Mouse (Mus musculus) CH12F3 (cell line): ENCODE data around the gene Pop5.

Experiments
- in situ Hi-C: fragments of 300-500 bp; cut with MboI; formaldehyde crosslinking; loops from 2 replicates; pipeline ENCODE4 v1.14.3; 2020; ENCODE audit warnings: low sequenced_read_pairs

The Pop5 gene

DNA sequence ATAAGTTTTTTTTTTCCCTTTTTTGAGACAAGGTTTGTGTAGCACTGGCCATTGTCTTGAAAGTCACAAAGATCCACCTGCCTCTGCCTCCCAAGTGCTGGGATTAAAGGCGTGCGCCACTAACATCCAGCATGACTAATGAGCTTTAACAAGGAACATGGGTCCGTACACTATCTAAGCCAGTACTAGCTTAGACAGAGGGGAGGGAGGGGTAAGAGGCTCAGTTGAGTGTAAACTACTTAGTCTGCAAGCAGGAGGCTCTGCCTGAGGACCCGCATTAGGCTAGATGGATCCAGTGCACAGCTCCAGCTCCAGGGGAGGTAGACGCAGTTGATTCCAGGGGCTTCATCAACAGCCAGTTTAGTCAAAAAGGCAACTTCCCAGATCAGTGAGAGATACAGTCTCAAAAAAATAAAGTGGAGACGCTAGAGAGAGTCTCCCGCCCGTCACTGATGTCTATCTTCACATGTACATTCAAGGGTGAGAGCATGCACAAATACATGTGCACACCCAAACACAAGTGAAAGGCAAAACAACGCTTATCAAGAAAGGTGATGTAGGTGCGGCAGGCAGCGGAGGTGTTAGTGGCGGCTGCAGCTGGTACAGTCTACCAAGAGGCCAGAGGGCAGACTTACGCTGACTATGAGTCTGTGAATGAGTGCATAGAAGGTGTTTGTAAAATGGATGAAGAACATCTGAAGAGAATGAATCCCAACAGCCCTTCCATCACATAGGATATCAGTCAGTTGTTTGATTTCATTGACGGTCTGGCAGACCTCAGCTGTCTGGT lies 27.1 kb downstream of the Pop5 start:
- in situ Hi-C loops = no loop called here

DNA sequence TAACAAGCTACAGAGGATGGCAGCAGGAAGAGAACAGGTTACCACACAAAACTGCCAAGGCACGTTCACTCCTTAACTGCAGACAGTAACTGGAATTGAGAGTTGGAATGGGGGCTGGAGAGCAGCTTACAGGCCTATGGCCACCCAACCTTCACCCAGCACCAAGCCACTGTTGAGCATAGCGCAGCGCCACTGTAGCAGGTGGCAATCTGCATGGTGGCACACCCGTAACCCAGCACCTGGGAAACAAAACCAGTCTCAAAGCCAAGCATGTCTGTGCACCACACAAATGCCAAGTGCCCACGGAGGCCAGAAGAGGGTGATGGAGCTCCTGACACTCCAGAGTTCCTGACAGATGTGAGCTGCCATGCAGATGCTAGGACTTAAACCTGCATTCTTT lies 30.7 kb downstream of the Pop5 start:
- in situ Hi-C loops = no loop called here

DNA sequence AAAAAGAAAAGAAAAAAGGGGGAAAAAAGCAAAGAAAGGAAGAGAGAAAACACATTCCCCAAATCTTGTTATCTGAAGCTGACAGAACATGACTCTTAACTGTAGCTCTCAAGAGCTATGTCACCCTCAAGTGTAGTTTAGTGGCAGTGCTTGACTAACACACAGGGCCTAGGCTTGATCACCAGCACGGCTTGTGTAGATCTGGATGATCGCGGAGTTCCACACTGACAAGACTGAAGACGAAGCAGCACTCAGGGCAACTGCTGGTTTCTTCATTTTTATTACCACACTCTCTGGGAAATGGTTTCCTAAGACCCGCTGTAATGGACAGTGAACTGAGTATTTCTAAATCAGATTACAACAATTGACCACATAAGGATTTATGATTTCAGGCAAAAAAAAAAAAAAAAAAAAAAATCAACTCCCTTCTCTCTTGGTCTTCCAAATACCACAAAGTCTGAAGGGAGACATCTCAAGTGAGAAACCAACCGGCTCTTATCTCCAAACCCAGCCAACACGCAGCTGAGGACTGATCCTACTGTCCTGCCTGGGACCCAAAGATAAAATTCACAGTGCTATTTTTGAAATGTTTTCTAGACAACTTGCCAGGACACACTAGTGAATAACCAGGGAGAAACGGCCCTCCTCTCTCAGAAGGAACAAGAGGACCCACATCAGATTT lies 31.3 kb downstream of the Pop5 start:
- in situ Hi-C loops = no loop called here

DNA sequence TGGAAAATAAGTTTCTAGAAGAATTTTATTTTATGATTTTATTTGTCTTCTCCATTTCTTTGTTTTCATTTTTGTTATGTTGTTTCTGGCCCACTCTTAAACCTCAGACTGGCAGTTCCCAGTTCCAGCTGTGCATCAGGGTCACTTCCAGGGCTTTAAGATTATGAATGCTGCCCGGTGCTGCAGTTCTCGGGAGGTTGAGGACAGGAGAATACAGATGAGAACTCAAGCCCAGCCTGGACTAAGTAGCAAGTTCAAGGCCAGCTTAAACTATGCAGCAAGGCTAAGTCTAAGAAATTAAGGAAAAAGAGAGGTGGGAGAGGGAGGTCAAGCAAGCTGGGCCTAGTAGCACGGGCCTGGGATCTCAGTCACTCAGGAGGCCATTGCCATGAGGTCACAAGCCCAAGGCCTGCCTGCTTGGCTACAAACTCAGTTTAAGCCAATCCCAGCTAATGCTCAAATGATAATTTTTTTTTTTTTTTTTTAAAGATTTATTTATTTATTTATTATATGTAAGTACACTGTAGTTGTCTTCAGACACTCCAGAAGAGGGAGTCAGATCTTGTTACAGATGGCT lies 31.9 kb downstream of the Pop5 start:
- in situ Hi-C loops = no loop called here

DNA sequence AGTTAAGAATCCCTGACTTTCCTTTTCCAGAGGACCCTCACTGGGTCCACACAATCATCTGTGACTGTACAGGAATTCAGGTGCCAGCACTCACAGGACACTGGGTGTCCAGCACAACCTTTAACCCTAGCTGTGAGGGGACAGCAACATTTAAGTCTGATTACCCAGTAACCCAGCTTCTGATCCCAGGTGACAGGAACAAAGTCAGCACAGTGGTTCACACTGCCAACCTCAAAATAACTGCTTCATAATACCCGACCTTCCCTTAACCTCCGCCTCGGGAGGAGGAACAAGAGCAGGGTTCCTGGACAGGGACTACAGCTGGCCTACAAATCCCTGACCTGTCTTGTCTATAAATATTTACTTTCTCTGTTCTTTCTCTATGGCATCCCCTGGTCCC lies 32.6 kb downstream of the Pop5 start:
- in situ Hi-C loops = no loop called here

DNA sequence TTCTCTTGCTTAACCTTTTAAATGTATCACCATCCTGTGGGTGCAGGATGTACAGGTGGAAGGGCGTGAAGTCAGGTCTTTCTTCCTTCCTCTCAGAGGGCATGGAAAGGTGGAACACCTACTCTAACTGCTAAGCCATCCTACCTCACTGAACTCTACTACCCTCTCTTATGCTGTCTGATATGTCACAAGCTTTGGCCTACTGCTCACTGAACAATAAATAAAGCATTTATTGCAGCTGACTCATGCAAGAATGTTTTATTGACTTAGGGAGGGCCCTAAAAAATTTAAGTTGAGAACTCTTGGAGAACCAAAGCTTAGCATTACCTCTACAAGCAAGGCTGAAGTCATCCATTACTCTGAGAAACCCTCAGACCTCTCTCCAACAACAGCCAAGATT lies 34.3 kb downstream of the Pop5 start:
- in situ Hi-C loops = loop anchor here (10.0 kb wide), 1 partner anchor 175 kb away; no protein-coding TSS in a partner anchor

DNA sequence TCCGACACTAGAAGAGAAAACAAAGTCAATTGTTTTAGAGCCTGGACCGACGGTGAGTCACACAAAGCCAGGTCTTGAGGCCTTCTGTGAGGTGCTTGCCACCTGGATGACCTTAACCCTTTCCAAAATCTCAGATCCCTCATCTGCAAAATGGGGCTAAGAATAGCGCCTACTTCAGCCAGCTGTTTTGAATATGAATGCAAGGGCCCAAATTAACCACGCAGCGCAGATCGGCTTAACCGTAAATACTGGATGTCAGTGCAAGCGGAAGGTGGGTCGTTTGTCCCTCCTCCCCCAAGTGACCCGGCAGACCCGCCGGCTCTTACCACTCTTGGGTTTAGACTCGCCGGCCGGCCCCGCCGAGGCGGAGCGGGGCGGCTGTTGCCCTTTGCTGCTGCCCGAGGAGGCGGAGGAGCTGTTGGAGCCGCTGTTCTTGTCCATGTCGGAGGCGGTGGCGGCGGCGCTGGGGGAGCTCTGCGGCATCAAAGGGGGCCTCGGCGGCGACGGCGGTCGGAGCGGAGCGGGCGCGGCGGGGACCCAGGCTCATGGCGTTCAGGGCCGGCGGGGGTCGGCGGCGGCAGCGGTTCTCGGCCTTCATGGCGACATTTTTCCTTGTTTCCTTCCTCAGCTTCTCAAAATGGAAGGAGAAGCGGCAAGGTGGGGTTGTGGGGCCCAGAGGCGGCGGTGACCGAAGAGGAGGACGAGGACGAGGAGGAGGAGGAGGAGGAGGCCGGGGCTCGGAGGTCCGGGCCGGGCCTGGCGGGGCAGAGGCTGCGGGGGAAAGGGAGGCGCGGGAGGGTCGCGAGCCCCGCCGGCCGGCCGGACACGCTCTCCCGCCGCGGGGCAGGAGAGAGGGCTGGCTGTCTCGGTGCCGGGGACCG lies 36.5 kb downstream of the Pop5 start:
- in situ Hi-C loops = loop anchor here (10.0 kb wide), 1 partner anchor 173 kb away; no protein-coding TSS in a partner anchor

DNA sequence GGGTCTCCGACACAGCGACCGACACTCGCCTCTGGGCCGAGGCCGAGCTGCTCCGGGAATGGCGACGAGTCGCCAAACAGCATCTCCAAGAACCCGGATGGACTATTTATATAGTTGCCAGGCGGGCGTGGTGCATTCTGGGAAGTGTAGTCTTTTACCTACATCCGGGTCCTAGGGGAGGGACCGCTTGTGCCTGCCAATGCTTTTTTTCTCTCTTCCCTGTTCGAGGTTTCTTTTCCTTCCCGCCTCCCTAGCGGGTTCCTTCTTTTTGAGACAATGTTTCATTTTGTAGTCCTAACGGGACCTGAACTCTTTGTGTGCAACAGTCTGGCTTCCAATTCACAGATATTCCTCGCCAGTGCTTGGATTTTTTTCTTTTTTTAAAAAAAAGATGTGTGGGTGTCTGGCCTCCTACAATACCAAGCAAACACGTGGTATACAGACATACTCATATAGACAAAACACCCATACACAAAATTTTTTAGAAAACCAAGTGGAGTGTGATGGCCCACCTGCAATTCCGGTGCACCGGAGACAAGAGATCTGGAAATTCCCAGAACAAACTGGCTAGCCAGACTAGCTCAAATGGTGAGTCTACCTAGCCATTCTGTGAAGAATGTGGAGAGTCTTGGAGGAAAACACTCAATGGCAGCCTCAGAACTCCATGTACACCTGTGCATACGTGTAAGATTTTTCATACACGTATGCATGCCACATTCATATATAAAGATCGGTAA lies 37.3 kb downstream of the Pop5 start, which contains the start of gene Rnf10:
Gene Rnf10 (minus strand): TSS at position 87 of the 737 bp plus-strand sequence.
- in situ Hi-C loops = loop anchor here (10.0 kb wide), 1 partner anchor 172 kb away; no protein-coding TSS in a partner anchor

DNA sequence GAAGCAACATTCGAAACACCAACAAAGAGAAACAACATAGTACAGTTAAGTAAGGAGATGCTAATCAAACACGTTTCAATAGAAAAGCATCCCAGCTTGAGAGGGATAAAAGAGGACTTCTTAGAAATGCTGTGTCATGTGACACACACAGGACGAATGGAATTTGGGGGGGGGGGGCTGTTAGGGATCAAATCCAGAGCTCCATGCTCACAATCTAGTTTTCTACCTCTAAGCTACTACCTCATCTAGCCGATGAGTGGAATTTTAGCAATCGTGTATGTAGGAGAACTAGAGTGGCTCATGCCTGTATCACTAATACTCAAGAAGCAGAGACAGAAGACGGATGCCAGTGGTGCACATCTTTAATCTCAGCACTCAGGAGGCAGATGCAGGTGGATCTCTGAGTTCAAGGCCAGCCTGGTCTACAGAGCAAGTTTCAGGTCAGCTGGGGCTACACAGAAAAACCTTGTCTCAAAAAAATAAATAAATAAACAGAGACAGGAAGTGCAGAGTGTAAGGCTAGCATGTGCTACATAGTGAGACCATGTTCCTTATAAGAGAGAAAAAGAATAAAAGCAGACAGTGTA lies 38.0 kb downstream of the Pop5 start:
- in situ Hi-C loops = loop anchor here (10.0 kb wide), 1 partner anchor 171 kb away; no protein-coding TSS in a partner anchor

DNA sequence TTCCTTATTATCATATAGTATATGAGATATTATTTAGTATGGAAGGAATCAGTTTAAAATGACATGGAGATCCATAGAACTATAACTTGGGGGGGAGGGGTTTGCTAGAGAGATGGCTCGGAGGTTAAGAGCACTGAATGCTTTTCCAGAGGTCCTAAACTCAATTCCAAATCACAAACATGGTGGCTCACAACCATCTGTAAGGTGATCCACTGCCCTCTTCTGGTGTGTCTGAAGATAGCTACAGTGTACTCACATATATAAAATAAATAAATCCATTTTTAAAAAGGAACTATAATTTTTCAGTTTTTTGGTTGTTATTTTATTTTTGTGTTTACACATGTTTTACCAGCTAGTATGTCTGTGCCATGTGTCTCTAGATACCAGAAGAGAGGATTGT lies 38.7 kb downstream of the Pop5 start:
- in situ Hi-C loops = loop anchor here (10.0 kb wide), 1 partner anchor 170 kb away; no protein-coding TSS in a partner anchor

DNA sequence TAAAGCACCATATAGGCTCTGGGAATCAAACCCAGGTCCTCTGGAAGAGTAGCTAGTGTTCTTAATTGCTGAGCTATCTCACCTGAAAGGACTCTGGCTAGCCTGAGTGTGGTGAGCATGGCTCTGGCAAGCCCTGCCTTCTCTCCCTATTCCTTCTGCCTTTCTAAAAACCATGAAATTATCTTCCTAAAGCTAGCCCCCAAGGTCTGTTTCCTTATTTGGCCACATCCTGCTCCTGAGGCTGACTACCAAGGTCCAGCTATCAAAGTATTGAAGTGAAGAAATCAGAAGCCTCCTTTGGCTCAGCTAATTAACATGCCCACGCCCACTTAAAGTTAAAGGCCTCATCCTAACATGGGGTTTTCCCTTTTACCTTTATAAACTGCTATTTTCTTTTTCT lies 39.1 kb downstream of the Pop5 start:
- in situ Hi-C loops = loop anchor here (10.0 kb wide), 1 partner anchor 170 kb away; no protein-coding TSS in a partner anchor

DNA sequence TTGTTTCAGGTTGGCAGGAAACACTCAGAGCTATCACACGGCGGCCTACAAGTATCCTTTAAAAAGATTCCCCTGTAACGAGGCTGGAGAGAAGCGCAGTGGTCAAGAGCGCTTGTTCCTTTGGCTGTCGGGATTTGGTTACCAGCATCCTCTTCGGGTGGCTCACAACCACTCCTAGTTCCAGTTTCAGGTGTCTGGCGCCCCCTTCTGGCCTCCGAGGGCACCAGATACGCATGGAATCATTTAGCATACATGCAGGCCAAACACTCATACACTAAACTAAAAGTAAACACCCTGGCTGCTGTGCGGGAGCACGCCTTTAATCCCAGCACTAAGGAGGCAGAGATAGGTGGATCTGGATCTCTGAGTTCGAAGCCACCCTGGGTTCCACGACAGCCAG lies 40.4 kb downstream of the Pop5 start:
- in situ Hi-C loops = loop anchor here (10.0 kb wide), 1 partner anchor 169 kb away; no protein-coding TSS in a partner anchor

DNA sequence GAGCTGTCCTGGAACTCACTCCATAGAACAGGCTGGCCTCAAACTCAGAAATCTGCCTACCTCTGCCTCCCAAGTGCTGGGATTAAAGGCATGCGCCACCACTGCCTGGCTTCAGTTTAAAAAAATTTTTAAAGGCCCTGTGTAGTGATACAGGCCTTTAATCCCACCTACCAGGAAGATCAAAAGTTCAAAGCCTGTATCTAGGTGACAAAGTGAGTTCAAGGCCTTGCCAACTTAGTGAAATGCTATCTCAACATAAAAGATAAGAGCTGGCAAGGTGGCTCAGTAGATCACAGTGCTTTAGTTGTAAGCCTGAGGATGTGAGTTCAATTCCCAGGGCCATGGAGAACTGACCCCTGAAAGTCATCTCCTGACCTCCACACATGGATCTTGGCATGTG lies 42.4 kb downstream of the Pop5 start:
- in situ Hi-C loops = loop anchor here (10.0 kb wide), 1 partner anchor 167 kb away; no protein-coding TSS in a partner anchor

DNA sequence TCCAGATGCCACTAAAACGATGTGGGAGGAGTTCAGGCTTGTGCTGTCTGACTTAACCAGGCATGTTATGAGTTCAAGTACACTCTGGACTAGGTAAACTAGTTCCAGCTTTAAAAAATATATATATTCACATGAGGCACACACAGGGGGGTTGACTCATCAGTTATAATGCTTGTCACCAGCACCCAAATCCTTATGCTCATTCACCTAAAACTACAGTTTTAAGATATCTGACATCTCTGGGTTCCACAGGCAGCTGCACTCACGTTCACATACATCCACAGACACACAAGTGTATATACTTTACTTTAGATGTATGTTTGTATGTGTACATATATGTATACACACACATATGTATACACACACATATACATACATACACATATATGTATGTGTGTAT lies 43.1 kb downstream of the Pop5 start:
- in situ Hi-C loops = loop anchor here (10.0 kb wide), 1 partner anchor 166 kb away; no protein-coding TSS in a partner anchor

DNA sequence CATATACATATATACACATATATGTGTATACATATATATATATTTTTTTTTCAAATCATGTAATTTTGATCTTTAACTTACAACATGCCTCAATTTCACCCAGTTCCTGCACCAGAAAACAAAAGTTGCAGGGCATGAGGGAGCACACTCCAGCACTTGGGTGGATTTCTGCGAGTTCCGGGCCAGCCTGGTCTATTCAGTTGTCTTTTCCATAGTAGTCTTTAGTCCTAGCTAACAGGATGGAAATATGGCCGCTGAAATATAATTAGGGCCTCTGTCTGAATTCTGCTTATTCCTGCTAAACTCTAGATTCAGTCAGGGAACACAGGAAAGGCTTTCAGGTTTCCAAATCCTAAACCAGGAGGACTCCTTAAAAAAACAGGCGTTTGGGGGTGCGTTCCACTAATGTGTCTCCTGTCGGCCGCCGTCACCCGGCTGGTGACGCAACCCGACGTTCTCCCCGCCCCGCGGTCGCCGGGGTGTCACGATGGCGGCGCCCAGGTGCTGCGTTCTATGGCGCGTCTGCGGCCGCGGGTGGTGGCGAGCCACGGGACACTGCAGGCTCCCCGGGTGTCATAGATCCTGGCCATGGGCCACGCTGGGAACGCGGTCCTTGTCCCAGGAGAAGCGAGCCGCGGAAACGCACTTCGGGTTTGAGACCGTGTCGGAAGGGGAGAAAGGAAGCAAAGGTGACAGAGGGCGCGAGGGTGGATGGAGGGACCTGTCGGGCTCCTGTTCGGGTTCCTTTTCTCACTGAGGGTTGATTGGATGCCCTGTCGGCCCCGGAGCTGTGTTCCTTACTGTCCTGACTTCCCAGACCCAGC lies 43.8 kb downstream of the Pop5 start, which contains the start of gene Coq5:
Gene Coq5 (plus strand): TSS at position 441 of the 824 bp plus-strand sequence.
- in situ Hi-C loops = loop anchor here (10.0 kb wide), 1 partner anchor 165 kb away; no protein-coding TSS in a partner anchor

DNA sequence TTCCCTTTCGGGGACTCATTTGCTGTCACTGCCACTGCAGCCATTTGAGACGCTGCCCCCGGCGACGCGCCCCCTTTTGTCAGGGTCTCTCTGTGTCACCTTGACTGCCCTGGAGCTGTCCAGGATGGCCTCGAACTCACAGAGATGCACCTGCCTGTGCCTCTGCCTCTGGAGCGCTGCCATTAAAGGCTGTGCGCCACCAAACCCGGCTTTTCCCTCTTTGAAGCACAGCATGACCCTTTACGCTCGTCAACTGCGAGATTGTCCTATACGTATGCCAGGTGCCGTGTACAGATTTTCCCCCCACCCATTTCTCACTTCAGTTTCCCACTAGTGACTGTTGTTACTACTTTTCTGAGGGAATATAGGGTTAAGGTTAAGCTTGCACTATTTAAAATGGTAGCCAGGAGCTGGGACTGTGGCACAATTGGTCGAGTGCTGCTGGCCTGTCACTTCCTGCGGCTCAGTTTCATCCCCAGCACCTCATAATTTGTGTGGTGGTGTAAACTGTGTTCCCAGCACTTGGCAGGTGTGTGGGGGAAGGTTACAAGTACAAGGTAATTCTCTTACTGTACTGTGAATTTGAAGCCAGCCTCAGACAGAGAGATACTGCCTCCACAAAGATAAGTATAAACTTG lies 44.5 kb downstream of the Pop5 start:
- in situ Hi-C loops = no loop called here

DNA sequence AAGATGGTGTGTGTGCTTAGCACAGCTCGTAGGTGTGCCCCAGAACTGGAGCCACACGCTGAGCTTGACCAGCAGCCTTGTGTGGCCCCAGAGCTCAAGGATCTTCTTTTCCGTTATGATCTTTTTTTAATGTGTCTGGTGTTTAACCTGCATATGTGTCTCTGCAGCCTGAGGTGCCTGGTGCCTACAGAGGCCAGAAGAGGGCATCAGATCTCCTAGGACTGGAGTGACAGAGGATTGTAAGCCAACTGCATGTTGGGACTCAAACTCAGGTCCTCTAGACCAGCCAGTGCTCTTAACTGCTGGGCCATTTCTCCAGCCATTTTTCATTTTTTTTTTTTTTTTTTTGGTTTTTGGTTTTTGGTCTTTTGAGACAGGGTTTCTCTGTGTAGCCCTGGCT lies 49.1 kb downstream of the Pop5 start:
- in situ Hi-C loops = no loop called here

DNA sequence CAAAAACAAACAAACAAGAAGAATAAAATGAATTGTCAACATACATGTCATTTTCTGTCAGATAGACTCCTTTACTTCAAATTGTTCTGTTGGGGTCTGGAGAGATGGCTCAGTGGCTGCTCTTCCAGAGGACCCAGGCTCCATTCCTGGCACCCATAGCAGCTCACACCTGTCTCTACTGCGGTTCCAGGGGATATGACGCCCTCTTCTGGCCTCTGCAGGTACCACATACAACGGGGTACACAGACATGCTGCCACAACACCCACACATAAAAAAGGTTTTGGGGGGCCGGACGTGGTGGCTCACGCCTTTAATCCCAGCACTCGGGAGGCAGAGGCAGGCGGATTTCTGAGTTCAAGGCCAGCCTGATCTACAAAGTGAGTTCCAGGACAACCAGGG lies 58.5 kb downstream of the Pop5 start:
- in situ Hi-C loops = no loop called here
